Mouse (Mus musculus) liver, embryonic 15.5 days (tissue): ENCODE data around the gene Trat1. TPM values are rescaled to one million over a fixed set of nuclear protein-coding genes. Genes with fewer than 3 reads are reported as not detected.

Experiments used
- ATAC-seq: fragments of 200-750 bp; cut with Nextera tagmentation; 2 replicates; pipeline ENCODE4 v1.8.0; 2017; ENCODE audit warnings: moderate number of reproducible peaks, mild to moderate bottlenecking, moderate library complexity; ENCODE audit not compliant: insufficient read depth
- H3K27ac ChIP-seq: fragments of 300-500 bp; sonication (generic); replicated peaks from 2 replicates; pipeline ENCODE4 v1.5.1; 2015; ENCODE audit warnings: mild to moderate bottlenecking, inconsistent platforms
- H3K27me3 ChIP-seq: fragments of 300-500 bp; sonication (generic); 2 replicates; pipeline ENCODE4 v1.6.1; 2015; ENCODE audit warnings: mild to moderate bottlenecking, inconsistent platforms
- H3K36me3 ChIP-seq: fragments of 300-500 bp; sonication (generic); replicated peaks from 2 replicates; pipeline ENCODE4 v1.6.1; 2015; ENCODE audit warnings: moderate library complexity, mild to moderate bottlenecking, inconsistent platforms
- H3K4me1 ChIP-seq: fragments of 300-500 bp; sonication (generic); replicated peaks from 2 replicates; pipeline ENCODE4 v1.6.1; 2015; ENCODE audit warnings: inconsistent platforms
- H3K4me2 ChIP-seq: fragments of 300-500 bp; sonication (generic); 2 replicates; pipeline ENCODE4 v1.6.1; 2015; ENCODE audit warnings: moderate library complexity, mild to moderate bottlenecking, inconsistent platforms
- H3K4me3 ChIP-seq: fragments of 300-500 bp; sonication (generic); replicated peaks from 2 replicates; pipeline ENCODE4 v1.5.1; 2015; ENCODE audit warnings: mild to moderate bottlenecking, inconsistent platforms
- H3K9ac ChIP-seq: fragments of 300-500 bp; sonication (generic); 2 replicates; pipeline ENCODE4 v1.6.1; 2015; ENCODE audit warnings: moderate library complexity, mild to moderate bottlenecking, inconsistent platforms
- H3K9me3 ChIP-seq: fragments of 300-500 bp; sonication (generic); replicated peaks from 2 replicates; pipeline ENCODE4 v1.6.1; 2016; ENCODE audit warnings: inconsistent platforms
- WGBS: fragments of 180-500 bp; shearing (Covaris S2); methylation state at CpG from one replicate; pipeline ENCODE4 v1.1.7; 2015; ENCODE audit warnings: mixed read lengths; ENCODE audit not compliant: insufficient replicate concordance; 5-methylcytosine and 5-hydroxymethylcytosine counted together
- polyA plus RNA-seq: library from polyadenylated mRNA; unstranded; fragments of >200 nt; fragmentation: Nextera tagmentation; extraction: Ambion mirVana; gene quantifications from 2 replicates; pipeline ENCODE4 v1.2.1, GENCODE M21; 2015

Trat1 gene
- not detected in 2 replicates for polyA plus RNA-seq

DNA sequence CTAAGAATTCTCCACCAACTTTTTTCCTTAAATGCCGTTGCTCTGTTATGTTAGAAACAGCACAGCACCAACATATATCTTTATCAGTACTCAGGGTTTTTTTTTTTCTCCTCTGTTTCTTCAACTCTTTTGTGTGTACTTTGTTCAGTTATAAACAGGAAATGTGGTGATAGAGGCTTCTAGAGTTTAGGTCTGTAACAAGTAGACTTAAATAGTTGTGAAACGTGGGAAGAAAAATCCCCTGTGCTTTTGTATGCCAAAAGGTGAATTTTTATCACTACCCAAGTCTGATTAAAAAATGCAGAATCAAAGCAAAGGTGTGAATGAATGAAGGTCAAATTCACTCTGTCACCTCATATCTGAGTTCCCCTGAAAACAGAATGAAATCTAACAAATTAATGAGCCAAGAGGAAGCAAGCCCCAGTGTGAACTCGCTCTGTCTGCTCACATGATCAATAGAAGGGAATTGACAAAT, at the start of gene Trat1:
Gene Trat1, minus strand, starts transcription at position 51 of the 475 bp plus-strand sequence.
- Histone ChIP-seq H3K27ac (no peak within 1 kb of the TSS), H3K36me3 (no peaks in the 10 kb centered on the region), H3K9ac (no peak within 1 kb of the TSS), H3K4me1 (no peaks in the 10 kb centered on the region), H3K4me2 (no peak within 1 kb of the TSS), H3K27me3 (no peaks in the 10 kb centered on the region), H3K4me3 (no peak within 1 kb of the TSS), H3K9me3 (no peaks in the 10 kb centered on the region)
- 52% methylated on average over 3 of the region's 3 CpGs for WGBS
- no peak for ATAC-seq

DNA sequence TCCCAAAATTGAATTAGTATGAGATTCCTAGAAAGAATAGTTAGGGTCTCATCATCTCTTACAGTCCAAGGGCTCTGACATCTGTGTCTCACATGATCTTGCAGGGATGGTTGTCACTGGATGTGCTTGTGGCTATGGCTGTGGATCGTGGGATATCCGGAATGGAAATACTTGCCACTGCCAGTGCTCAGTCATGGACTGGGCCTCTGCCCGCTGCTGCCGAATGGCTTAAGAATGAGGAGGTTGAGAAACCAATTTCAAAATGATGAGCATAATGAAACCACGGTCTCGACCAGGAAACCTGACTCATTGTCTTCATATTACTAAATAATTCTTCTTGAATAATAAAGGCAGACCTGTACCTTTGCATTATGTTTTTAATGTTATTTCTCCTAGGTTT, 46.7 kb upstream of the Trat1 start:
- Histone ChIP-seq H3K4me1 (no peaks in the 10 kb centered on the region), H3K27me3 (no peaks in the 10 kb centered on the region), H3K36me3 (no peaks in the 10 kb centered on the region), H3K9me3 (no peaks in the 10 kb centered on the region), H3K4me2 (no peak overlapping the region), H3K9ac (no peak overlapping the region), H3K27ac (no peak overlapping the region), H3K4me3 (no peak overlapping the region)
- WGBS, result 65% methylated on average over 6 of the region's 6 CpGs
- no peak for ATAC-seq

DNA sequence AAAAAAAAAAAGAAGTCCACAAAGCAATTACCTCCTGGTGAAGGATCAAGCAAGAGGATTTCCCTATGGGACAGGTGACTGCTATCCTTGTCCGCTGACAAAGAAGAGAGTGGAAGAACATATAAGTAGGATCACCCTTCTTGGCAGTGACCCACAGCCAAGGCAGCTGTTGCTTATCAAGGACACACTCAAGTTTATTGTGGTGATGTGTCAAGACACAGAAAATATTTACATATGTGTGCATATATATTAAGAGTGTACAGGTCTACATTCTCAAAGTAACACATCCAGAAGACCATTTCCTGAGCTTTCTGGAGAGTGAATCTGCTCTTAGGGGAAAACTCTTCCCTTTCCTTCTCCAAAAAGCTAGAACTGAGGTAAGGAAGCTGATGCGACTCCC, 44.9 kb upstream of the Trat1 start, which contains the start of gene Retnlb:
Gene Retnlb, plus strand, starts transcription at position 162 of the 400 bp plus-strand sequence.
- no peak for ATAC-seq
- no peak within 1 kb of the TSS for H3K9ac ChIP-seq
- no peaks in the 10 kb centered on the region for H3K4me1 ChIP-seq
- no peaks in the 10 kb centered on the region for H3K36me3 ChIP-seq
- H3K27me3 ChIP-seq, result no peaks in the 10 kb centered on the region
- H3K4me2 ChIP-seq, result no peak within 1 kb of the TSS
- H3K27ac ChIP-seq, result no peak within 1 kb of the TSS
- H3K4me3 ChIP-seq, result no peak within 1 kb of the TSS
- H3K9me3 ChIP-seq, result no peaks in the 10 kb centered on the region
- WGBS, result 77% methylated on average over 2 of the region's 2 CpGs

DNA sequence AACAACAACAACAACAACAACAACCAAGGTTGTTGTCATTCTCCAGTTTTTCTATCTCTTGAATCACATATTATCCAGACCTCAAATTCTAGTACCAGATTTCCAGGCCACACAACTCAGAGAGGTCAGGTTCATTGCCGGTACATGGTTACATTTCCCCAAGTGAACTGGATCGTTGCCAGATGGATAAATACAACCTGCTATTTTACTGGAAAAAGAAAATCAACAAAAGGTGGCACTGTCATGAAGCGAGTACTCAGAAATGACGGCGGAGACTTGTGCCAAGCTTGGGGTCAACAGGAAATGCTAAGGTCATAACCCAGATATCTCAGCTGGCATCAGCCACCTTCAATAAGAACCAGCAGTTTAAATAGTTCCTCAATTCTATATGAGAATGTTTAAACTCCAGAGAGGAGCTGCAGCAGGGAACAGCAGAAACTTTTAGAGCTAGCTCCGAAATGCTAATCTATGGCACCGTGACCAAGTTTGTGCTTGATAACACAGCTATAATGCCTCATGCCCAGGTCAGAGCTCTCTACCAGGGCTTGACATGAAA, 40.1 kb upstream of the Trat1 start:
- H3K4me1 ChIP-seq, result no peaks in the 10 kb centered on the region
- H3K27ac ChIP-seq, result no peak overlapping the region
- no peaks in the 10 kb centered on the region for H3K9me3 ChIP-seq
- no peaks in the 10 kb centered on the region for H3K27me3 ChIP-seq
- H3K36me3 ChIP-seq, result no peaks in the 10 kb centered on the region
- ATAC-seq, result no peak
- 61% methylated on average over 7 of the region's 7 CpGs for WGBS
- H3K4me2 ChIP-seq, result no peak overlapping the region
- no peak overlapping the region for H3K4me3 ChIP-seq
- no peak overlapping the region for H3K9ac ChIP-seq

DNA sequence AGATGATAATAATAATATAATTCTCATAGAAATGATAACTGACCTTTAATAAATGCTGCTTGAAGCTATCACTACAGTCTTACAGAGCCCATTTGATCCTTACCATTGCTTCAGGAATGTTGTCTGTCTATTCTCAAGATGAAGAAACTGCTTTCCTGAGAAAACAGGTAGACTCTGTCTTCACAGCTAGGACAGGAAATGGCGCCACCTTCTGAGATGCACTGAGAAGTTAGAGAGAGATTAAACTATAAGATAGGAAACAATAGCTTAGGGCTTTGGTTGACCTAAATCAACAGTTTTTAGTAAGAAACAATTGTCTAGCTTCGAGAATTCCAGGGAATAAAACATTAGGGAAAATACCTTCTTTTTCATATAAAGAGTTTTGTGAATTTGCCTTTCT, 37.6 kb upstream of the Trat1 start:
- no peaks in the 10 kb centered on the region for H3K27me3 ChIP-seq
- H3K9ac ChIP-seq, result no peak overlapping the region
- no peak for ATAC-seq
- H3K4me2 ChIP-seq, result no peak overlapping the region
- H3K27ac ChIP-seq, result no peak overlapping the region
- H3K4me1 ChIP-seq, result no peaks in the 10 kb centered on the region
- H3K4me3 ChIP-seq, result no peak overlapping the region
- H3K36me3 ChIP-seq, result no peaks in the 10 kb centered on the region
- H3K9me3 ChIP-seq, result no peaks in the 10 kb centered on the region
- 38% methylated on average over 2 of the region's 2 CpGs for WGBS

DNA sequence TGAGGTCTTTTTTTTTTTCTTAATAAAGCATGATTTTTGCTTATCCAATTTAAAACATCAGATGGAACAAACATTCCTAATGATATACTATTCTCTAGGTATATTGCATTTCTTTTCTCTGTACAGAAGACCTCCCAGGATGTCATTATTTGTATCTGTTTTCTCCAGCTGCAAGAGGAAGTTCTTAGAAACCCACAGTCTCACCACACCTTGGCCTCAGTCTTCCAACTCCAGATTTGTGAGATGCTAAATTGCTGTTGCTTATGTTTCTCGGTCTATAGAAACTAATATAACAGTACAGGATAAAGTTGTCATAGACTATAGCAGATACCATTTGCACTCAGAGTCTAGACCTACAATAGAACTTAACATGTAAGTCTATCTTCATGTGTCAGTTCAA, 34.7 kb upstream of the Trat1 start:
- H3K27me3 ChIP-seq, result no peaks in the 10 kb centered on the region
- H3K4me1 ChIP-seq, result no peaks in the 10 kb centered on the region
- WGBS, result 34% methylated on average over 1 of the region's 1 CpGs
- H3K4me2 ChIP-seq, result no peak overlapping the region
- no peak overlapping the region for H3K27ac ChIP-seq
- H3K36me3 ChIP-seq, result no peaks in the 10 kb centered on the region
- H3K9me3 ChIP-seq, result no peaks in the 10 kb centered on the region
- H3K4me3 ChIP-seq, result no peak overlapping the region
- no peak overlapping the region for H3K9ac ChIP-seq
- ATAC-seq, result no peak

DNA sequence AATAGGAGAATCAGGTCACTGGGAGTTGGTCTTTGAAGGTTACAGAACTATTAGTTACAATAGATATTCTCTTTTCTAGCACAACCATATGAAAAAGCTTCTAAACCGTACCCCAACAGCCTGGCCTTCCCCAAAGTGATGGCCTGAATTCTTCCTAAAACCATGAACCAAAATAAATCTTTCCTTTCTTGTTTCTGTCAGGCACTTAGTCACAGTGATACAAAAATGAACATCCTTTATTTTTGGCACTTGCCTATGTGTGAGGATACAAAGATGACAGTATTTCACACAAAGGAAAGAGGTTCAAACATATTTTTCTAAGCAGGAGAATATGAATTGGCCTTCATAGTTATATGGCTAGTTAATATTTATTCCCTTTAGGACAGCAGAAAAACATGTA, 33.6 kb upstream of the Trat1 start:
- Histone ChIP-seq H3K27ac (no peak overlapping the region), H3K9me3 (no peaks in the 10 kb centered on the region), H3K4me1 (no peaks in the 10 kb centered on the region), H3K9ac (no peak overlapping the region), H3K4me3 (no peak overlapping the region), H3K4me2 (no peak overlapping the region), H3K36me3 (no peaks in the 10 kb centered on the region), H3K27me3 (no peaks in the 10 kb centered on the region)
- WGBS, result 49% methylated on average over 1 of the region's 1 CpGs
- no peak for ATAC-seq

DNA sequence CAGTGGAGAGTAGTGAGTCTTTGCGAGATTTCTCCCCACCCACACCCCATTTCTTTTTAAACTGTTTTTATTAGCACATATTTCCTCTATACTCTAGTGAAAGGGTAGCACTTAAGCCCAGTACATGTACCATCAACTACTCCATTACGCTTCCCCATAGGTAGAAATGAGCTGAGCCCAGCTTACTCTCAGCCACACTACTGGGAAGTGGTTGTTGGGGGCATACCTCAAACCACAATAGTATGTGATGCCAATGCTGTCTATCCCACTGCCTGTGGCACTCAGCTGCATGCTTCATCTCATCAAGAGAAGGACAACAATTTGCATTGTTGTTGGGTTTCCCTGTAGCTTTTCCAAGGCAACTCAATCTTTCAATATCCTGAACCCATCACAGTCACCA, 29.1 kb upstream of the Trat1 start:
- ATAC-seq, result no peak
- H3K27me3 ChIP-seq, result no peaks in the 10 kb centered on the region
- WGBS, result 48% methylated on average over 2 of the region's 2 CpGs
- H3K4me1 ChIP-seq, result no peaks in the 10 kb centered on the region
- no peak overlapping the region for H3K27ac ChIP-seq
- H3K4me3 ChIP-seq, result no peak overlapping the region
- no peak overlapping the region for H3K9ac ChIP-seq
- H3K9me3 ChIP-seq, result no peaks in the 10 kb centered on the region
- no peak overlapping the region for H3K4me2 ChIP-seq
- H3K36me3 ChIP-seq, result no peaks in the 10 kb centered on the region

DNA sequence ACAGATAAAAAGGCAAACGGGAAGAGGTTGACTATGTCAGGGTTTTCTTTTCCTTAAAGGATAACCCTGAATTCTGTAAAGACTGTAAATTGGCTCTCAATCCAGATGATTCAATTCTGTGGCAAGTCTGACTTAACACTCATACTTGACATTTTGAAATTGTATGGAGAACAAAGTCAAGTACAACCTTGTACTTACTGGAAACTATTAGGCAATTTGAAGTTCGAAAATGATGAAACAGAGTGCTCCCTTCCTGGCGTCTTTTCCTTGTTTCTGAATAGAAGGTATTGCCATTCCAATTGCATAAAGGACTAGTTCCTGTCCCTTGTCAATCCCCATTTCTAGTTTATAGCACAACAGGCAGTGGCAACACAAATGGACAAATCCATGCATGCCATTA, 27.6 kb upstream of the Trat1 start:
- Histone ChIP-seq H3K36me3 (no peaks in the 10 kb centered on the region), H3K9me3 (no peaks in the 10 kb centered on the region), H3K9ac (no peak overlapping the region), H3K4me1 (no peaks in the 10 kb centered on the region), H3K4me3 (no peak overlapping the region), H3K4me2 (no peak overlapping the region), H3K27me3 (no peaks in the 10 kb centered on the region), H3K27ac (no peak overlapping the region)
- WGBS, result 54% methylated on average over 3 of the region's 3 CpGs
- ATAC-seq, result no peak

DNA sequence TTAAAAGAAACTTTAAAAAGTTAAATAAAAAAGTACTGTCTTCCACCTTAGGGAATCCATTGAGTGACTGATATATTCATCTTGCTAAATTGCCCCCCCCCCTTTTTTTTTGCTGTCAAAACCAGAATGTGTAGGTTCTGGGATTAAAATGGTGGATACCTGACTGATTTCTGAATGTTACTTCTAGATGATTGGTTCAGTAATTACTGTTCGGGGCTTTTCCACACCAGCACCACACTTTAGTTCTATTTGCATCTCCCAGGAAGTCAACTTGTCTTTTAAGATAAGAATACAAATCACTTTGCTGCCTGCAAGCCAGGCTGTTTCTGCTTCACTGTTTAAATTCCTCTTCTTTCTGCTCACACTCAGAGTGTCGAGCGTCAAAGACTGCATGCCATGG, 26.5 kb upstream of the Trat1 start:
- no peaks in the 10 kb centered on the region for H3K9me3 ChIP-seq
- no peak overlapping the region for H3K4me3 ChIP-seq
- no peaks in the 10 kb centered on the region for H3K4me1 ChIP-seq
- H3K27ac ChIP-seq, result no peak overlapping the region
- H3K27me3 ChIP-seq, result no peaks in the 10 kb centered on the region
- no peaks in the 10 kb centered on the region for H3K36me3 ChIP-seq
- H3K4me2 ChIP-seq, result no peak overlapping the region
- no peak overlapping the region for H3K9ac ChIP-seq
- ATAC-seq, result no peak
- 24% methylated on average over 3 of the region's 3 CpGs for WGBS

DNA sequence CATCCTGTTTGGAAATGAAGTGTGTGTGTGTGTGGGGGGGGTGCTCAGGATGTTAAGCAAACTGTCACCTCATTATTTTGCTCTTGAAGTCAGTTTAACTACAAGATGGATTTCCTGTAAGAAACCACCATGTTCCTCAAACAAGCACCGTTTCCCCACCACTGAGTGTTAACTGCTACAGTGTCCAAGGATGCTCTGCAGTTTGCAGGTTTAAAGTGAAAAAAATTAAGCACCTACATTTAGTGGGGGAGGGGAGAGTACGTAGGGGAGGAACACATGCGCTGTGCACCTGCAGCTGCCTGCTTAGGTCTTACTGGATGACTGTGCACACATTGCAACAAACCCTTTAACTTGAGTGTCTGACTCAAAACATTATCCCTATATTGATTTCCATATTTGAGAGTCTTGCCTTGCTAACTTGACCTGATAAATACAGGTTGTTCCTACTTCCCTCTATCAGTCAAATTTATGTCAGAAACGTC, 16.9 kb upstream of the Trat1 start:
- Histone ChIP-seq H3K36me3 (no peaks in the 10 kb centered on the region), H3K4me3 (no peak overlapping the region), H3K9me3 (no peaks in the 10 kb centered on the region), H3K9ac (no peak overlapping the region), H3K4me1 (no peaks in the 10 kb centered on the region), H3K27ac (no peak overlapping the region), H3K27me3 (no peaks in the 10 kb centered on the region), H3K4me2 (no peak overlapping the region)
- 17% methylated on average over 4 of the region's 4 CpGs for WGBS
- no peak; the same call in 1 of the 2 replicates for ATAC-seq

DNA sequence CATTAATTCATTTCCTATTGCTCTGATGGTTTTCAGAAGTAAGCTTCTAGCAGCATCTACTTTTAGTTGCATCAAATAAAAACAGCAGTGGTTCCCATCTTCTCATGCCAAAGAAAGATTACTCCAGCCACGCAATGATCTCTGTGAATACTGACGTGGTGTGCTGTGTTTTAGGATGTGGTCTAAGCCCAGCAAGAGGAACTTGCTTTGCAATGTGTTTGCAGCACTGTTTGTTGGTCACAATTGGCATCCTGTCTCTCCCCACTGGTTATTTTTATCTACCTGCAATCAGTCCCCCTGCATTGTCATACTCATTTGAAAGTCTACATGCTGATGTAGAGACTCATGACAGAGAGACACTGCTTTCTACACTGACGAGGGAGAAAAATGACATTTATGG, 14.4 kb upstream of the Trat1 start:
- ATAC-seq, result no peak
- 16% methylated on average over 3 of the region's 3 CpGs for WGBS
- H3K9ac ChIP-seq, result no peak overlapping the region
- no peak overlapping the region for H3K4me2 ChIP-seq
- H3K4me1 ChIP-seq, result no peaks in the 10 kb centered on the region
- no peak overlapping the region for H3K4me3 ChIP-seq
- no peak overlapping the region for H3K27ac ChIP-seq
- H3K27me3 ChIP-seq, result no peaks in the 10 kb centered on the region
- H3K36me3 ChIP-seq, result no peaks in the 10 kb centered on the region
- H3K9me3 ChIP-seq, result no peaks in the 10 kb centered on the region
